Mouse (Mus musculus): Measurements from ENCODE around the gene Tcta. TPM values are rescaled to one million over a fixed set of nuclear protein-coding genes. Genes with fewer than 3 reads are reported as not detected.

Tcta gene
- 38.0 and 41.8 TPM in 2 replicates for polyA plus RNA-seq (2015; fragmentation: Nextera tagmentation; extraction: Ambion mirVana)

DNA sequence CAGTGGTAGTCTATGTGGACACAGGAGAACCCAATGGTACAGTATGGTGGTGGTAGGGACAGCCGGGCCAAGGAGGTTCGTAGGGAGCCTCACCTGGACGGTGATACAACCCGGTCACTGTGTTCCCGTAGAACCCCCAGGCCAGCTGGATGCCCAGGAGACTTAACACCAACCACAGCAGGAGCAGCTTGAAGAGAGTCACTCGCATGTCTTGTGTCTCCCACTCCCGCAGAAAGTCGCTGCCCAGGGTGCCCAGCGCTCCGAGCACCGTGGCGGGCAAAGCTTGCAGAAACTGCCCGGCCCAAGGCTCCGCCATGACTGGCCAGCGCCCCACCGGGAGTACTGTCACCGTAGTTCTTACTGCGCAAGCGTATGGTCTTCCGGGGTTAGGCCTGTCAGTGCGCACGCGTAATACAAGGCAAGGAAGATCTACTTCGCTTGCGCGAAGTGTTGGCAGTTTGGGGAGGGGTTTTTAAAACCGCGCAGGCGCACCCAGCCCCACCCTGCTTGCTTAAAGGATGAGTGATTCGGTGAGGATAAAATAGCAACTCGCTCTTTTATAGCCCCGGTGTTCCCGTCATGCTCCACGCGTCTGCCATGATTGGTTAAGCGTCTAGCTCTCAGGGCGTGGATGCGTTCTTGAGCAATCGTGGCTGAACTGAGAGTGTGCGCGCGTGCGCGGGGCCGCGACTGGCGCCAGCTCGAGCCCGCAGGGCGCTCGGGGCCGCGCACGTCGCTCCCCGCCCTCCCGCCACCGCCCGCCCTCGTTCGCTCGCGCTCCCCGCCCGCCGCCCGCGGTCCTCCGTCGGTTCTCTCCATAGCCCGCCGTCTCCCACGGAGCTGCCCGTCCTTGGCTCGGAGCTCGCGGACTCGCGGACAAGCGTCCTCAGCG, at the start of gene Tcta, which contains the start of gene Rhoa:
Tcta (minus strand) TSS at position 532 of the 892 bp plus-strand sequence.
Rhoa (plus strand) TSS at position 501 of the 892 bp plus-strand sequence.
- Histone ChIP-seq H3K36me3 (ENCODE audit: control insufficient read depth, insufficient read depth, low read length) (peaks cover 12% of the 10 kb centered on the region), H3K9me3 (ENCODE audit: control insufficient read depth, low read length) (no peaks in the 10 kb centered on the region), H3K9ac (ENCODE audit: low read length) (peak within 1 kb of the TSS; percentile 98), H3K27ac (ENCODE audit: low read length) (peak within 1 kb of the TSS; percentile 100), H3K4me3 (ENCODE audit: low read length) (peak within 1 kb of the TSS; percentile 93), H3K27me3 (ENCODE audit: control insufficient read depth, insufficient read depth, low read depth, low read length) (no peaks in the 10 kb centered on the region), H3K4me1 (replicated peaks; ENCODE audit: control insufficient read depth, insufficient read depth, low read length) (peaks cover 31% of the 10 kb centered on the region), H3K4me2 (ENCODE audit: low read depth, low read length) (peak within 1 kb of the TSS; percentile 84)
- ATAC-seq (ENCODE audit: low read depth) = peak; percentile 96
- WGBS = under 1% methylated on average over 78 of the region's 81 CpGs

DNA sequence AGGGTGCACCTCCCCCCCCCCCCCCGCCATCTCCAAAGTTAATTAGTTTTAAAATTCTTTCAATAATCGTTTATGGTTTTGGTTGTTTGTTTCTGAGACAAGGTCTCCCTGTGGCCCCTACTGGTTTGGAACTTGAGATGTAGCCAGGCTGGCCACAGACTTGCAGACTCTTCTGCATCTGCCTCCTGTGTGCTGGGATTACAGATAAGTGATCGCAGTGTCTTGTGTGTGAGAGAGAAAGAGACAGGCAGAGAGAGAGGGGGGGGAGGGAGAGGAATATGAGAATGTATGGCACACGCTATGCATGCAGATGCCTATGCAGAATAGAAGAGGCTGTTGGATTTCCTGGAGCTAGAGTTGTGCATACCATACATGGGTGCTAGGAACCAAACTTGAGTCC, 43.8 kb upstream of the Tcta start:
- H3K36me3 ChIP-seq (ENCODE audit: control insufficient read depth, insufficient read depth, low read length) = peaks cover 31% of the 10 kb centered on the region
- WGBS = 91% methylated on average over 4 of the region's 4 CpGs
- no peak overlapping the region for H3K4me3 ChIP-seq (ENCODE audit: low read length)
- no peak overlapping the region for H3K4me2 ChIP-seq (ENCODE audit: low read depth, low read length)
- peaks cover 11% of the 10 kb centered on the region for H3K4me1 ChIP-seq (replicated peaks; ENCODE audit: control insufficient read depth, insufficient read depth, low read length)
- no peak overlapping the region for H3K9ac ChIP-seq (ENCODE audit: low read length)
- ATAC-seq (ENCODE audit: low read depth) = no peak
- H3K9me3 ChIP-seq (ENCODE audit: control insufficient read depth, low read length) = no peaks in the 10 kb centered on the region
- H3K27ac ChIP-seq (ENCODE audit: low read length) = no peak overlapping the region
- no peaks in the 10 kb centered on the region for H3K27me3 ChIP-seq (ENCODE audit: control insufficient read depth, insufficient read depth, low read depth, low read length)

DNA sequence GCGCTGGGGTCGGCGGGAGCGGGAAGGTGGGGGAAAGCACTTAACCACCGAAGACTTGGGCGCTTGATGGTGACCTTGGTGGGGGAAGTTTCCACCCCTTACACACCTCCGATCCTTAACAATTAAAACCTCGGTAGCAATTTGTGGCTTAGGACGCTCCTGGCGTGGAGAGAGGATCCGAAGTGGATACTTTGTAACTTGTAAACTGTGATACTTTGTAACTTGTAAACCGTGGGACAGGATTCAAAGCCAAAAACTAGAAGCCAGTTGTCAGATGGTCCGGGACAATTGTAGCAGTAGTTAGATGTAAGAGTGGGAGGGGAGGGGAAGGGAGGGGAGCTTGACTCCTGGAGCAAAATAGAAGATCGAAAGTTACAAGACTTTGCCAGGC, 42.3 kb upstream of the Tcta start:
- Histone ChIP-seq H3K9me3 (ENCODE audit: control insufficient read depth, low read length) (no peaks in the 10 kb centered on the region), H3K4me3 (ENCODE audit: low read length) (peak overlapping the region; percentile 97), H3K27me3 (ENCODE audit: control insufficient read depth, insufficient read depth, low read depth, low read length) (no peaks in the 10 kb centered on the region), H3K9ac (ENCODE audit: low read length) (peak overlapping the region; percentile 91), H3K4me2 (ENCODE audit: low read depth, low read length) (peak overlapping the region; percentile 84), H3K4me1 (replicated peaks; ENCODE audit: control insufficient read depth, insufficient read depth, low read length) (peaks cover 11% of the 10 kb centered on the region), H3K27ac (ENCODE audit: low read length) (peak overlapping the region; percentile 97), H3K36me3 (ENCODE audit: control insufficient read depth, insufficient read depth, low read length) (peaks cover 23% of the 10 kb centered on the region)
- 4% methylated on average over 14 of the region's 14 CpGs for WGBS
- no peak for ATAC-seq (ENCODE audit: low read depth)

DNA sequence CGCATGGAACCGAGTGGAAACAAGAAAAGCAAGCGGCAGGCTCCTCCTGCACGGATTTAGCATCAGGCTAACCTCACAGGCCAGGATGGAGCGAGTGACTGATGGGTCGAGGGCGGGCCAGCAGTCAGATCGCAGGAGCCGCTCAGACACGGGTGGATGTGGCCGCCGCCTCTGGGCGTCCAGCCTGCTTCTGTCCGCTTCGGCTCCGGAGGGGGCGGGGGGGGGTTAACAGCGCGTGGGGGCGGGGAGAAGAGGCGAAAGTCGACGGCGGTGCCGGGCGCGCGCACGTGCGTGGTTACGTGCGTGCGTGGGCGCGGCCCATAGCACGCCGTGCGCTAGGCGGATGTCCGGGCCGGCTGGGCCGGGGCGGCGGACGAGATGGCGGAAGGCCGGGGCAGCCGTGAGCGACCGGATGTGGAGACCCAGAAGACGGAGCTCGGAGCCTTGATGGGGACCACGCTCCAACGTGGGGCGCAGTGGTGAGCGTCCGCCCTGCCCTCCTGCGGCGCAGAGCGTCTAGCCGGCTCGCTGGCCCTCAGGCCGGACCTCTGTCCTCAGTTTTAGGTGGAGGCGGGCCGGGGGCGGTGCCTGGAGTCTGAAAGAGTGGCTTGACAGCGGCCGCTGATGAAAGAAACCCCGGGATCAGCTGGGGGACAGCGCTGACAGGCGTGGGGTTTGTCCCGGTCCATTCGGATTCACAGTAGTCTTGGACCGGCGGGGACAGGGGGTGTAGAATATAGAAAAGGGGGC, 41.8 kb upstream of the Tcta start, which contains the start of gene Usp4:
Usp4 (plus strand) TSS at position 314 of the 750 bp plus-strand sequence.
- Histone ChIP-seq H3K9me3 (ENCODE audit: control insufficient read depth, low read length) (no peaks in the 10 kb centered on the region), H3K4me1 (replicated peaks; ENCODE audit: control insufficient read depth, insufficient read depth, low read length) (peaks cover 11% of the 10 kb centered on the region), H3K4me3 (ENCODE audit: low read length) (peak within 1 kb of the TSS; percentile 97), H3K9ac (ENCODE audit: low read length) (peak within 1 kb of the TSS; percentile 91), H3K27me3 (ENCODE audit: control insufficient read depth, insufficient read depth, low read depth, low read length) (no peaks in the 10 kb centered on the region), H3K27ac (ENCODE audit: low read length) (peak within 1 kb of the TSS; percentile 97), H3K36me3 (ENCODE audit: control insufficient read depth, insufficient read depth, low read length) (peaks cover 18% of the 10 kb centered on the region), H3K4me2 (ENCODE audit: low read depth, low read length) (peak within 1 kb of the TSS; percentile 84)
- ATAC-seq (ENCODE audit: low read depth) = peak; percentile 97
- WGBS = under 1% methylated on average over 69 of the region's 75 CpGs

DNA sequence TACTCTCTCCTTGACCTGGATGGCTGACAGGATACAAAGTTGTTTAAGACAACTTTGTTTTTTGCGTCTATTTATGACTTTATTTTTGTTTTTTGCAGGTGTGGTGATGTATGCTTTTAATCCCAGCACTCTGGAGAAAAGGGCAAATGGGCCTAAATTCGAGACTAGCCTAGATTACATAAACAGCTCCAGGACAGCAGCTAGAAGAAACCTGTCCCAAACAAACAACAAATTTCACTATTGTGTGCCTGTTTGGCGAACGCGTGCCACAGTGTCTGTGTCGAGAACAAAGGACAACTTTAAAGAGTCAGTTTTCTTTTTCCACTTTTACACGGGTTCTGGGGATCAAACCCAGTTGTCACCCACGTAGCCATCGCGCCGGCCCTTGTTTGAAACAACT, 41.1 kb upstream of the Tcta start:
- Histone ChIP-seq H3K27ac (ENCODE audit: low read length) (peak overlapping the region; percentile 97), H3K36me3 (ENCODE audit: control insufficient read depth, insufficient read depth, low read length) (peaks cover 14% of the 10 kb centered on the region), H3K4me3 (ENCODE audit: low read length) (peak overlapping the region; percentile 97), H3K4me2 (ENCODE audit: low read depth, low read length) (peak overlapping the region; percentile 73), H3K27me3 (ENCODE audit: control insufficient read depth, insufficient read depth, low read depth, low read length) (no peaks in the 10 kb centered on the region), H3K9me3 (ENCODE audit: control insufficient read depth, low read length) (no peaks in the 10 kb centered on the region), H3K9ac (ENCODE audit: low read length) (peak overlapping the region; percentile 91), H3K4me1 (replicated peaks; ENCODE audit: control insufficient read depth, insufficient read depth, low read length) (peaks cover 14% of the 10 kb centered on the region)
- no peak; the same call in 1 of the 2 replicates for ATAC-seq (ENCODE audit: low read depth)
- 4% methylated on average over 11 of the region's 11 CpGs for WGBS

DNA sequence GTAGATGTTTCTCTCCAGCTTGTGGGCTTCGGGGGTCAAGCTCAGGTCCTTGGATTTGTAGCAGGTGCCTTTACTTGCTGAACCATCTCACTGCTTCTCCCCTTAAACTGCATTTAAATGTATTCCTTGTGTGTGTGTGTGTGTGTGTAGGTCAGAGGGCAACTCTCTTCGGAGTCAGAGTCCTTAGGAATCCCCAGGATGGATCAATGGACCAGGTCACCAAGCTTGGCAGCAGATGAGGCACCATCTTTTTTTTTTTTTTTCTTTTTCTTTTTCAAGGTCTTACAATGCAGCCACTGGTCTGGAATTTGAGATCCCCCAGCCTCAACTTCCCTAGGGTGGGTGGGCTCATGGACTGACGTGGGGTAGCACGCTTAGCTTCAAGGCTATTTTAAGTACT, 38.5 kb upstream of the Tcta start:
- 87% methylated on average over 4 of the region's 4 CpGs for WGBS

DNA sequence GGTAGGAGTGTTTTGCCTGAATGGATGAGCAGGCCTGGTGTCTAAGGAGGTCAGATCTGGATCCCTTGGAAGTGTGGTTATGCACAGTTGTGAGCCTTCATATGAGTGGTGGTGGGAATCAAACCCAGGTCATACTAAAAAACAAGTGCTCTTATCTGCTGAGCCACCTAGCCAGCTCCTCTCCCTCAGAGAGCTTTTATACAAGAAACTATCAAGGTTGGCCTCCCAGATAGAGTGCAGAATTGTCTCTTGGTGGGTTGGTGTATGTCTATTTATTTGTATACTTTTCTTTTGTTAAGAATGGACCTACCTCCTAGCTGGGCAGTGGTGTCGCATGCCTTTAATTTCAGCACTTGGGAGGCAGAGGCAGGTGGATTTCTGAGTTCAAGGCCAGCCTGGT, 37.9 kb upstream of the Tcta start:
- 100% methylated on average over 1 of the region's 1 CpGs for WGBS
- peaks cover 31% of the 10 kb centered on the region for H3K4me1 ChIP-seq (replicated peaks; ENCODE audit: control insufficient read depth, insufficient read depth, low read length)
- H3K9ac ChIP-seq (ENCODE audit: low read length) = no peak overlapping the region
- no peak overlapping the region for H3K4me2 ChIP-seq (ENCODE audit: low read depth, low read length)
- no peaks in the 10 kb centered on the region for H3K9me3 ChIP-seq (ENCODE audit: control insufficient read depth, low read length)
- H3K36me3 ChIP-seq (ENCODE audit: control insufficient read depth, insufficient read depth, low read length) = peaks cover 2% of the 10 kb centered on the region; the same call in 1 of the 2 replicates
- no peak overlapping the region for H3K27ac ChIP-seq (ENCODE audit: low read length)
- H3K27me3 ChIP-seq (ENCODE audit: control insufficient read depth, insufficient read depth, low read depth, low read length) = no peaks in the 10 kb centered on the region
- no peak for ATAC-seq (ENCODE audit: low read depth)
- H3K4me3 ChIP-seq (ENCODE audit: low read length) = no peak overlapping the region

More for the DNA sequence above, 38.5 kb upstream of the Tcta start:
- H3K36me3 ChIP-seq (ENCODE audit: control insufficient read depth, insufficient read depth, low read length) = peaks cover 2% of the 10 kb centered on the region; the same call in 1 of the 2 replicates
- H3K9ac ChIP-seq (ENCODE audit: low read length) = no peak overlapping the region
- no peak overlapping the region for H3K4me3 ChIP-seq (ENCODE audit: low read length)
- no peaks in the 10 kb centered on the region for H3K9me3 ChIP-seq (ENCODE audit: control insufficient read depth, low read length)
- no peaks in the 10 kb centered on the region for H3K27me3 ChIP-seq (ENCODE audit: control insufficient read depth, insufficient read depth, low read depth, low read length)
- no peak overlapping the region for H3K27ac ChIP-seq (ENCODE audit: low read length)
- H3K4me2 ChIP-seq (ENCODE audit: low read depth, low read length) = no peak overlapping the region
- no peak for ATAC-seq (ENCODE audit: low read depth)
- peaks cover 33% of the 10 kb centered on the region for H3K4me1 ChIP-seq (replicated peaks; ENCODE audit: control insufficient read depth, insufficient read depth, low read length)

DNA sequence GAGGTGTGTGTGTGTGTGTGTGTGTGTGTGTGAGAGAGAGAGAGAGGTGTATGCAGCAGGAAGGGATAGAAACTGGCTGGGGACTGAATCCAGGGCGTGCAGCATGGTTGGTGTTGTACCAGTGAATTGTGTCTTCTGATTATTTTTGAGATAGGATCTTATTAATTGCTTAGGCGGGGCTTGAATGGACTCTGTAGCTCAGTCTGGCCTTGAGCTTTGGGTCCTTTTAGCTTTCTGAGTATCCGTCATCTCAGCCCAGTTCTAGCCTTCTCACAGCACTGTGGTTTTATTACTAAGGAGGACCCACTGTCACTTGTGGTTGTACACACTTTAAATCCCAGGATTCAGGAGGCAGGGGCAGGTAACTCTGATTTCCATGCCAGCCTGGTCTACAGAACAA, 37.4 kb upstream of the Tcta start:
- H3K4me2 ChIP-seq (ENCODE audit: low read depth, low read length) = no peak overlapping the region
- no peak for ATAC-seq (ENCODE audit: low read depth)
- no peaks in the 10 kb centered on the region for H3K9me3 ChIP-seq (ENCODE audit: control insufficient read depth, low read length)
- no peak overlapping the region for H3K27ac ChIP-seq (ENCODE audit: low read length)
- no peak overlapping the region for H3K4me3 ChIP-seq (ENCODE audit: low read length)
- H3K9ac ChIP-seq (ENCODE audit: low read length) = no peak overlapping the region
- H3K27me3 ChIP-seq (ENCODE audit: control insufficient read depth, insufficient read depth, low read depth, low read length) = no peaks in the 10 kb centered on the region
- WGBS = 75% methylated on average over 3 of the region's 3 CpGs
- H3K36me3 ChIP-seq (ENCODE audit: control insufficient read depth, insufficient read depth, low read length) = peaks cover 2% of the 10 kb centered on the region; the same call in 1 of the 2 replicates
- H3K4me1 ChIP-seq (replicated peaks; ENCODE audit: control insufficient read depth, insufficient read depth, low read length) = peaks cover 30% of the 10 kb centered on the region

DNA sequence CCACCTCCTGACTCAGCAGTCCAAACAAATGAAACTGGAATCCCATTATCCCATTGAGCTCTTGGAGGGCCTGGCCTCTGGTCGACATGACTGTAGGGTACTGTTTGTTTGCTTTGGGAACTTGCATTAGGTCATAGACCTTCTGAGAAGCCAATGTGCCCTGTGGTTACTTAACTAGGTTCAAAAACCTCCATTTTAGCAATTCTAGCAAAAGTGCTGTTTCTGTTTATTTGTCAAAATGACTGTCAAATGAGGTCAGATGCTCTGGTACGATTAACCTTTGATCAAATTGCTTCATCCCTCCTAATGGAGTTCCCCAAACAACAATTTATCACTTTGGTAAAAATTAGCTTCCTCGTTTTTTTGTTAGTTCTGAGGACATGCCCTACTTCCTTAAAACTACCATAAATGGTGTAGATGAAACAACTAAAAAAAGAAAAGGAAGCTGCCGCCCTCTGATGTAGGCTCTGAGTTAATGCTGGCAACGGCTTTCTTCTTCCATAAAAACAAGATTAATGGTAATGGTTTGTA, 36.4 kb upstream of the Tcta start:
- Histone ChIP-seq H3K36me3 (ENCODE audit: control insufficient read depth, insufficient read depth, low read length) (peaks cover 4% of the 10 kb centered on the region), H3K9me3 (ENCODE audit: control insufficient read depth, low read length) (no peaks in the 10 kb centered on the region), H3K4me1 (replicated peaks; ENCODE audit: control insufficient read depth, insufficient read depth, low read length) (peaks cover 31% of the 10 kb centered on the region), H3K4me3 (ENCODE audit: low read length) (no peak overlapping the region), H3K27me3 (ENCODE audit: control insufficient read depth, insufficient read depth, low read depth, low read length) (no peaks in the 10 kb centered on the region), H3K27ac (ENCODE audit: low read length) (peak overlapping the region; percentile 51), H3K4me2 (ENCODE audit: low read depth, low read length) (no peak overlapping the region), H3K9ac (ENCODE audit: low read length) (no peak overlapping the region)
- 26% methylated on average over 5 of the region's 5 CpGs for WGBS
- ATAC-seq (ENCODE audit: low read depth) = no peak
